Mouse (Mus musculus) heart, embryonic 14.5 days (tissue): ENCODE measurements at regions not wholly inside any gene's neighbourhood (a gene's known extent, or its start where the extent isn't known, plus 50 kb on each side); places are given as distances from the start of the nearest gene placed in this dataset.

Source experiments
- ATAC-seq: fragments of 200-750 bp; cut with Nextera tagmentation; 2 replicates; pipeline ENCODE4 v1.8.0; 2017; ENCODE audit warnings: low read depth, moderate TSS enrichment; ENCODE audit not compliant: insufficient number of reproducible peaks, insufficient read depth, low FRiP score
- H3K27ac ChIP-seq, 2 experiments: fragments of 200-500 bp in 1 of 2; fragments of 300-500 bp in 1 of 2; sonication (generic) in 1 of 2; replicated peaks in 1 of 2; 2 replicates each; pipeline ENCODE4 v1.5.1; 2012 to 2014; ENCODE audit warnings: low read depth in 2 of 2, low read length in 2 of 2, control low read depth in 1 of 2, mild to moderate bottlenecking in 1 of 2, mixed read lengths in 1 of 2; ENCODE audit not compliant: control insufficient read depth in 1 of 2, insufficient read depth in 1 of 2
- H3K27me3 ChIP-seq: fragments of 300-500 bp; sonication (generic); 2 replicates; pipeline ENCODE4 v1.6.1; 2014; ENCODE audit warnings: mild to moderate bottlenecking, low read length, control low read depth; ENCODE audit not compliant: control insufficient read depth, insufficient read depth
- H3K36me3 ChIP-seq: fragments of 300-500 bp; sonication (generic); 2 replicates; pipeline ENCODE4 v1.6.1; 2014; ENCODE audit warnings: mild to moderate bottlenecking, control low read depth, low read length, mixed read lengths; ENCODE audit not compliant: control insufficient read depth, insufficient read depth
- H3K4me1 ChIP-seq, 2 experiments: fragments of 200-500 bp in 1 of 2; fragments of 300-500 bp in 1 of 2; sonication (generic) in 1 of 2; 2 replicates each; pipeline ENCODE4 v1.6.1; 2012 to 2014; ENCODE audit warnings: low read length in 2 of 2, control low read depth in 1 of 2, mixed read lengths in 1 of 2; ENCODE audit not compliant: control insufficient read depth in 2 of 2, insufficient read depth in 2 of 2
- H3K4me2 ChIP-seq: fragments of 300-500 bp; sonication (generic); 2 replicates; pipeline ENCODE4 v1.6.1; 2014; ENCODE audit warnings: mild to moderate bottlenecking, low read length
- H3K4me3 ChIP-seq, 2 experiments: fragments of 200-500 bp in 1 of 2; fragments of 300-500 bp in 1 of 2; sonication (generic) in 1 of 2; 2 replicates each; pipeline ENCODE4 v1.5.1; 2012 to 2014; ENCODE audit warnings: low read length in 2 of 2, mild to moderate bottlenecking in 2 of 2, control low read depth in 1 of 2, low read depth in 1 of 2, moderate library complexity in 1 of 2; ENCODE audit not compliant: control insufficient read depth in 1 of 2, insufficient read depth in 1 of 2
- H3K9ac ChIP-seq: fragments of 300-500 bp; sonication (generic); 2 replicates; pipeline ENCODE4 v1.6.1; 2014; ENCODE audit warnings: mild to moderate bottlenecking, low read length
- H3K9me3 ChIP-seq: fragments of 300-500 bp; sonication (generic); 2 replicates; pipeline ENCODE4 v1.6.1; 2016; ENCODE audit warnings: low read length, control low read depth; ENCODE audit not compliant: control insufficient read depth
- WGBS: fragments of 180-500 bp; shearing (Covaris S2); extraction: QIAGEN DNeasy Blood & Tissue Kit; methylation state at CpG from one replicate; pipeline ENCODE4 v1.1.7; 2014; 5-methylcytosine and 5-hydroxymethylcytosine counted together

- ATAC-seq, result no peak
- H3K4me1 ChIP-seq, result no peaks in the 10 kb centered on the region
- H3K4me3 ChIP-seq, result no peak overlapping the region
- no peaks in the 10 kb centered on the region for H3K36me3 ChIP-seq
- no peak overlapping the region for H3K27ac ChIP-seq
- no peaks in the 10 kb centered on the region for H3K9me3 ChIP-seq
- H3K27me3 ChIP-seq, result no peaks in the 10 kb centered on the region
- WGBS, result 84% methylated on average over 25 of the region's 25 CpGs
- H3K4me2 ChIP-seq, result no peak overlapping the region
- no peak overlapping the region for H3K9ac ChIP-seq
These were observed 81.0 kb downstream of the Barhl2 start for GRCm38 (mm10) chr5:106376781-106377525.

- H3K9me3 ChIP-seq, result no peaks in the 10 kb centered on the region
- H3K9ac ChIP-seq, result no peak overlapping the region
- H3K27me3 ChIP-seq, result peaks cover 3% of the 10 kb centered on the region
- ATAC-seq, result no peak
- no peak overlapping the region for H3K4me2 ChIP-seq
- H3K4me3 ChIP-seq, result no peak overlapping the region
- H3K36me3 ChIP-seq, result no peaks in the 10 kb centered on the region
- H3K27ac ChIP-seq, result no peak overlapping the region
- WGBS, result 35% methylated on average over 9 of the region's 9 CpGs
- H3K4me1 ChIP-seq, result no peaks in the 10 kb centered on the region
These were observed 90.1 kb downstream of the Barhl2 start for GRCm38 (mm10) chr5:106367831-106368230.

- WGBS, result 50% methylated on average over 5 of the region's 5 CpGs
- Histone ChIP-seq H3K4me1 (no peaks in the 10 kb centered on the region), H3K27ac (no peak overlapping the region), H3K4me2 (no peak overlapping the region), H3K27me3 (peaks cover 3% of the 10 kb centered on the region), H3K9me3 (no peaks in the 10 kb centered on the region), H3K9ac (no peak overlapping the region), H3K36me3 (no peaks in the 10 kb centered on the region), H3K4me3 (no peak overlapping the region)
- no peak for ATAC-seq
These were observed 90.7 kb downstream of the Barhl2 start for GRCm38 (mm10) chr5:106367312-106367711.

- Histone ChIP-seq H3K4me1 (no peaks in the 10 kb centered on the region), H3K27me3 (peaks cover 3% of the 10 kb centered on the region), H3K9me3 (no peaks in the 10 kb centered on the region), H3K4me3 (no peak overlapping the region), H3K9ac (no peak overlapping the region), H3K27ac (no peak overlapping the region), H3K4me2 (no peak overlapping the region), H3K36me3 (no peaks in the 10 kb centered on the region)
- no peak for ATAC-seq
- WGBS, result 70% methylated on average over 7 of the region's 7 CpGs
These were observed 92.0 kb downstream of the Barhl2 start for GRCm38 (mm10) chr5:106366006-106366405.

GRCm38 (mm10) chr5:106365094-106365493 lies 92.9 kb downstream of the Barhl2 start:
- peaks cover 3% of the 10 kb centered on the region for H3K27me3 ChIP-seq
- no peak overlapping the region for H3K4me2 ChIP-seq
- H3K27ac ChIP-seq, result no peak overlapping the region
- H3K9ac ChIP-seq, result no peak overlapping the region
- H3K9me3 ChIP-seq, result no peaks in the 10 kb centered on the region
- no peak for ATAC-seq
- no peak overlapping the region for H3K4me3 ChIP-seq
- H3K36me3 ChIP-seq, result no peaks in the 10 kb centered on the region
- WGBS, result 42% methylated on average over 8 of the region's 8 CpGs
- H3K4me1 ChIP-seq, result no peaks in the 10 kb centered on the region

- no peak for ATAC-seq
These were observed 106.6 kb downstream of the Barhl2 start for GRCm38 (mm10) chr5:106351348-106351747.

GRCm38 (mm10) chr5:106349851-106350515 lies 108.0 kb downstream of the Barhl2 start:
- Histone ChIP-seq H3K9me3 (no peaks in the 10 kb centered on the region), H3K9ac (no peak overlapping the region), H3K36me3 (no peaks in the 10 kb centered on the region), H3K4me2 (no peak overlapping the region), H3K4me1 (no peaks in the 10 kb centered on the region), H3K27ac (no peak overlapping the region), H3K4me3 (no peak overlapping the region), H3K27me3 (no peaks in the 10 kb centered on the region)
- 60% methylated on average over 10 of the region's 10 CpGs for WGBS
- no peak for ATAC-seq

More at GRCm38 (mm10) chr5:106351348-106351747, 106.6 kb downstream of the Barhl2 start:
- H3K9me3 ChIP-seq, result no peaks in the 10 kb centered on the region
- 87% methylated on average over 8 of the region's 8 CpGs for WGBS
- H3K9ac ChIP-seq, result no peak overlapping the region
- H3K4me1 ChIP-seq, result no peaks in the 10 kb centered on the region
- H3K36me3 ChIP-seq, result no peaks in the 10 kb centered on the region
- H3K4me2 ChIP-seq, result no peak overlapping the region
- H3K4me3 ChIP-seq, result no peak overlapping the region
- H3K27me3 ChIP-seq, result no peaks in the 10 kb centered on the region
- H3K27ac ChIP-seq, result no peak overlapping the region
